Mouse (Mus musculus): ENCODE data around the gene Ube2cbp. TPM values are rescaled to one million over a fixed set of nuclear protein-coding genes. Genes with fewer than 3 reads are reported as not detected.

Ube2cbp gene
- total RNA-seq, 2 experiments from 2014 or later, result 1.5 to 1.9 TPM

Other genes with a start within 250 kb of the Ube2cbp start
- 10 to 100 TPM; 17.7 to 19.2 TPM for gene Dop1a, start 2.2 kb upstream of the Ube2cbp start, total RNA-seq (2021)
- gene Pgm3, start 106.9 kb upstream of the Ube2cbp start, total RNA-seq (2021), result 1 to 10 TPM; 7.2 to 7.8 TPM
- under 1 TPM; 0.58 to 0.76 TPM for gene Rwdd2a, start 107.0 kb upstream of the Ube2cbp start, total RNA-seq (2021)
- 100 to 1,000 TPM; 112 to 114 TPM for gene Me1, start 231.0 kb upstream of the Ube2cbp start, total RNA-seq (2021)